Comparison of ENCODE assay signal across 8 mouse cellular contexts in genomic region chr3:34649726-34650620, GRCm38 (mm10). TPM values are rescaled to one million over a fixed set of nuclear protein-coding genes. Genes with fewer than 3 reads are reported as not detected.
DNase-seq lines count a peak whose midpoint lies in the region; ATAC-seq and TF ChIP-seq lines count a peak whose summit lies in the region.

TSS of gene Sox2 (plus strand) at chr3:34650405.

- WGBS in hindbrain, embryonic 14.5 days, result under 1% methylated on average over 78 of the region's 86 CpGs
- under 1% methylated on average over 82 of the region's 86 CpGs for whole genome bisulfite sequencing in lung, embryonic 16.5 days

- peak; percentile 58 for DNase-seq in urinary bladder, adult 2 months (ENCODE audit: low spot score)
- DNase-seq in urinary bladder, postnatal 10 days (ENCODE audit: low spot score), result no peak
- DNase-seq in hindbrain, embryonic 14.5 days (ENCODE audit: low spot score), result peak; percentile 76
- peak; percentile 76 to 79 for DNase-seq in layer of hippocampus, postnatal 36 days
- peak; percentile 80 for DNase-seq in right cerebral cortex, postnatal 25 days
- DNase-seq in thymus, postnatal 0 days (ENCODE audit: low spot score), result no peak

- peak within 1 kb of the TSS; percentile 75 for H3K9ac ChIP-seq in hindbrain, embryonic 14.5 days
- peak within 1 kb of the TSS; percentile 57 for H3K9ac ChIP-seq in lung, embryonic 16.5 days (ENCODE audit: low read length)

- H3K36me3 ChIP-seq in hindbrain, embryonic 14.5 days (replicated peaks; ENCODE audit: control insufficient read depth, insufficient read depth), result no peaks in the 10 kb centered on the region
- no peaks in the 10 kb centered on the region for H3K36me3 ChIP-seq in lung, embryonic 16.5 days (ENCODE audit: control insufficient read depth, insufficient read depth, low read length)

- no peaks in the 10 kb centered on the region for H3K9me3 ChIP-seq in hindbrain, embryonic 14.5 days (ENCODE audit: control insufficient read depth, low read length)
- H3K9me3 ChIP-seq in lung, embryonic 16.5 days (ENCODE audit: control insufficient read depth, low read length), result no peaks in the 10 kb centered on the region

- H3K27me3 ChIP-seq in hindbrain, embryonic 14.5 days (ENCODE audit: control insufficient read depth, insufficient read depth, low read length), result peaks cover 54% of the 10 kb centered on the region
- H3K27me3 ChIP-seq in lung, embryonic 16.5 days (ENCODE audit: control insufficient read depth, insufficient read depth, low read depth, low read length), result peaks cover 85% of the 10 kb centered on the region

- no peaks in the 10 kb centered on the region for H3K4me1 ChIP-seq in embryonic fibroblast, embryonic 13.5 days (ENCODE audit: control insufficient read depth, insufficient read depth, low read length)
- H3K4me1 ChIP-seq in hindbrain, embryonic 14.5 days (replicated peaks; ENCODE audit: control insufficient read depth, insufficient read depth, low read length), result peaks cover 15% of the 10 kb centered on the region; the same call in 1 of the 2 replicates
- H3K4me1 ChIP-seq in lung, embryonic 16.5 days (replicated peaks; ENCODE audit: control insufficient read depth, insufficient read depth, low read length), result peaks cover 20% of the 10 kb centered on the region

- peak within 1 kb of the TSS; percentile 28 for H3K4me3 ChIP-seq in embryonic fibroblast, embryonic 13.5 days (ENCODE audit: insufficient read depth, low read length)
- peak within 1 kb of the TSS; percentile 53 for H3K4me3 ChIP-seq in hindbrain, embryonic 14.5 days (replicated peaks; ENCODE audit: low read length)
- H3K4me3 ChIP-seq in lung, embryonic 16.5 days (ENCODE audit: low read length), result peak within 1 kb of the TSS; percentile 48

- peak; percentile 87 for ATAC-seq in hindbrain, embryonic 14.5 days (ENCODE audit: low FRiP score)
- ATAC-seq in lung, embryonic 16.5 days (ENCODE audit: low read depth), result peak; percentile 89

- H3K27ac ChIP-seq in embryonic fibroblast, embryonic 13.5 days (ENCODE audit: insufficient read depth, low read length), result no peak within 1 kb of the TSS
- peak within 1 kb of the TSS; percentile 91 for H3K27ac ChIP-seq in hindbrain, embryonic 14.5 days
- peak within 1 kb of the TSS; percentile 66 for H3K27ac ChIP-seq in lung, embryonic 16.5 days (ENCODE audit: low read length)

- no peak for TF ChIP-seq POLR2A in embryonic fibroblast, embryonic 13.5 days (IDR thresholded peaks at IDR 0.05; ENCODE audit: low read depth, low read length)

- no peak for TF ChIP-seq CTCF in embryonic fibroblast, embryonic 13.5 days (IDR thresholded peaks at IDR 0.05; ENCODE audit: borderline replicate concordance, insufficient read depth, low read length)

- peak within 1 kb of the TSS; percentile 65 for H3K4me2 ChIP-seq in hindbrain, embryonic 14.5 days (replicated peaks)
- H3K4me2 ChIP-seq in lung, embryonic 16.5 days (ENCODE audit: low read depth, low read length), result peak within 1 kb of the TSS; percentile 62

RNA-seq across cellular contexts. Expression of gene Sox2, which starts in this region (rescaled TPM):
- polyA plus RNA-seq in urinary bladder, adult 2 months (2012; rRNA removed), result 1.4 and 1.9 TPM in 2 replicates
- 0.63 and 0.84 TPM in 2 replicates for polyA plus RNA-seq in embryonic fibroblast, embryonic 13.5 days (2011; ENCODE audit: insufficient read length, low read depth, missing spikeins)
- 18.0 and 19.8 TPM in 2 replicates for polyA plus RNA-seq in hindbrain, embryonic 14.5 days (2014; fragmentation: Nextera tagmentation; extraction: Ambion mirVana)
- total RNA-seq in layer of hippocampus, postnatal 36 days (2021), result 10 to 100 TPM; 45.6 to 46.9 TPM
- polyA plus RNA-seq in lung, embryonic 16.5 days (2015; fragmentation: Nextera tagmentation; extraction: Ambion mirVana), result 1.6 and 1.9 TPM in 2 replicates
- 0.23 TPM in 1 of 2 replicates, not detected in the other for polyA plus RNA-seq in thymus, postnatal 0 days (2015; fragmentation: Nextera tagmentation; extraction: Ambion mirVana)

Comparison
In these comparisons a context has a peak if more than half of its experiments do, and no peak if none do; other contexts are left out.
1. DNase-seq: peak in urinary bladder, adult 2 months (single experiment), hindbrain, embryonic 14.5 days (single experiment), layer of hippocampus, postnatal 36 days (2 of 2) and right cerebral cortex, postnatal 25 days (single experiment); none in urinary bladder, postnatal 10 days (single experiment) and thymus, postnatal 0 days (single experiment).
2. Peak in every context shown above with its lines, with median percentiles within 50 percentile points of each other: H3K4me3 ChIP-seq.